Mouse (Mus musculus) thymus, adult 2 months (tissue): ENCODE data around the gene Mfsd2a. TPM values are rescaled to one million over a fixed set of nuclear protein-coding genes. Genes with fewer than 3 reads are reported as not detected.

Experiments used
- DNase-seq: peaks from one replicate; pipeline ENCODE4 v3.0.0; 2021
- H3K27ac ChIP-seq: fragments of 200-500 bp; 2 replicates; pipeline ENCODE4 v1.5.1; 2012; ENCODE audit warnings: low read length, control low read depth; ENCODE audit not compliant: control insufficient read depth, insufficient read depth
- H3K27me3 ChIP-seq: fragments of 200-500 bp; 2 replicates; pipeline ENCODE4 v1.6.1; 2012; ENCODE audit warnings: mild to moderate bottlenecking, low read length, moderate library complexity, mixed read lengths; ENCODE audit not compliant: control insufficient read depth, insufficient read depth
- H3K36me3 ChIP-seq: fragments of 200-500 bp; 2 replicates; pipeline ENCODE4 v1.6.1; 2012; ENCODE audit warnings: mild to moderate bottlenecking, low read length, moderate library complexity; ENCODE audit not compliant: control insufficient read depth, insufficient read depth
- H3K4me1 ChIP-seq: fragments of 200-500 bp; replicated peaks from 2 replicates; pipeline ENCODE4 v1.6.1; 2012; ENCODE audit warnings: low read length; ENCODE audit not compliant: control insufficient read depth, insufficient read depth
- H3K4me3 ChIP-seq: fragments of 200-500 bp; 2 replicates; pipeline ENCODE4 v1.5.1; 2012; ENCODE audit warnings: mild to moderate bottlenecking, low read length, control low read depth, moderate library complexity; ENCODE audit not compliant: control insufficient read depth, insufficient read depth
- CTCF ChIP-seq: fragments of 200-500 bp; IDR thresholded peaks from 2 replicates; pipeline ENCODE4 v1.5.1; 2012; ENCODE audit warnings: mild to moderate bottlenecking, control low read depth, low read length, moderate library complexity, borderline replicate concordance; ENCODE audit not compliant: control insufficient read depth, poor library complexity, insufficient read depth; ENCODE audit errors: extremely low read depth
- POLR2A ChIP-seq: fragments of 200-500 bp; IDR thresholded peaks from 2 replicates; pipeline ENCODE4 v1.6.1; 2012; ENCODE audit warnings: mild to moderate bottlenecking, low read length, control low read depth, moderate library complexity; ENCODE audit not compliant: control insufficient read depth, poor library complexity, insufficient read depth; ENCODE audit errors: extremely low read depth
- WGBS: fragments of 180-500 bp; shearing (Covaris S2); methylation state at CpG from one replicate; pipeline ENCODE4 v1.1.7; 2018; 5-methylcytosine and 5-hydroxymethylcytosine counted together
- polyA plus RNA-seq: library from polyadenylated mRNA; depleted of rRNA; stranded (reverse); fragments of >200 nt; gene quantifications from 2 replicates; pipeline ENCODE4 v1.2.3, GENCODE M21; 2012

Gene Mfsd2a
- polyA plus RNA-seq, 1 experiment: 3.5 TPM

- no peak for DNase-seq
- H3K27me3 ChIP-seq: no peaks in the 10 kb centered on the region
- no peak overlapping the region for H3K27ac ChIP-seq
- H3K4me1 ChIP-seq: peaks cover 23% of the 10 kb centered on the region
- no peak overlapping the region for H3K4me3 ChIP-seq
- WGBS: 96% methylated on average over 4 of the region's 6 CpGs
- TF ChIP-seq POLR2A: no peak
- TF ChIP-seq CTCF: no peak
- no peaks in the 10 kb centered on the region for H3K36me3 ChIP-seq
Observed at GRCm38 (mm10) chr4:122956301-122956700, 4.7 kb downstream of the Mfsd2a start.

DNA sequence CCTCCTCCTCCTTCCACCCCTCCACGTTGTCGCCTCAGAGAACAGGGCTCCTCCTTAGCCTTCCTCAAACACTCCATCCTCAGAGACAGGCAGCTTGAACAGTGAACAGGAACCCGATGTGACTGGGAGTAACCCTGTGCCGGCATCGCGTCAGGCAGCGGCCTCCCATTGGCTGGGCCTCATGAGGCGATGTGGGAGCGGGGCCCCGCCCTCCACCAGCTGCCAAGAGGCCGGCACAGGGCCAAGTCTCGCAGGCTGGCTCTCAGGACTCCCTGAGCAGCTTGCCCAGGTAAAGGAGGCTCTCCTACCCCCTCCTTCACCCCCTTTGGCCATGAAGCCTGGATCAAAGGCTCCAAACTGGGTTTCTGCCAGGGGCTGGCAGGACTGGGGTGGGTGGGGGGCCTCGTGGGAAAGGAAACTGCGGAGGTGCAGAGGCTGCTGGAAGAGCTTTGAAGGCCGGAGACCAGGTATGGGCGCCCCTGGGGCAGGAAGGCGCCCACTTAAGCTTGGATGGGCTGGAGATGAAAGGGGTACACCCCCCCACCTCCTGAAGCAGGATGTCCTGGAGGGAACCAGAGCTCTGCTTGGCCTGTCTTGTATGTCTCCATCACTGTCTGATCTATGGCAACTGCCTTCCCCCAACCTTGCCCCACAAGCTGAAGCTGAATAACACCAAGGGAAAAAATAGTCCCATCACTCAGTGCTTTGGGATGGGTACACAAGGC, 5.4 kb downstream of the Mfsd2a start:
- WGBS: 5% methylated on average over 17 of the region's 17 CpGs
- peak; percentile 88 for DNase-seq
- peaks cover 16% of the 10 kb centered on the region for H3K4me1 ChIP-seq
- H3K27ac ChIP-seq: no peak overlapping the region
- H3K36me3 ChIP-seq: no peaks in the 10 kb centered on the region
- H3K4me3 ChIP-seq: peak overlapping the region; percentile 27
- no peaks in the 10 kb centered on the region for H3K27me3 ChIP-seq
- no peak for TF ChIP-seq CTCF
- TF ChIP-seq POLR2A: no peak; the same call in 1 of the 2 replicates

DNA sequence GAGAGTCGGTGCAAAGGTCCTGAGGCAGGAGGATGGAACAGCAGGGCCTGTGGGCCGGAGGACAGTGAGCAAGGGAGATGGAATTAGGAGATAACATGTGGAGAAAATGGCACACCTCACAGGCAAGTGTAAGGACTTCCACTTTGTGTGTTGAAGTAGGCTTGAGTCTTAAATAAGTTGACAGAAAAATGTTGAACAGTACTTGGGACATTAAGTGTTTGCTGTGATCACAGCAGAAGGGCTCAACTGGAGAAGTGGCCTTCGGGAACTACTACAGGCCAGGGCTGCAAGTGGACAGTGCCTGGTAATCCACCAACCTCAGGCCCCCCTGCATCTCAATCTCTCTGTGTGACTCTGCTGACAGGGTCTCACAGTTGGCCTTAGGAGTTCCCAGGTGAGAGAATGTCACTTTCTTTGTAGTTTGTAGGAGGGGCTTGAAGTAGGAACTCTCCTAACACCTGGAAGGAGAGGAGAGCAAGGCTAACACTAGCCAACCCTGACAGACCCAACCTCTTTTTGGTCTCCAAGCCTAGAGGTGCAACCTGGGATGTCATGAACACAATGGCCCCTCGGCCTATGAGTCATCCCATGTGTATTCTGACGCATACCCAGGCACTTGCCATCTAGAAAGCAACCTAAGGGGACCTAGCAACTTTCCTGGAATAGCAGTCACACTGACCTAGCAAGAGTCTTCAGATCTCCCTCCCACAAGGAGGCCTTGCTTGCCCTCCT, 6.1 kb downstream of the Mfsd2a start:
- no peak overlapping the region for H3K27ac ChIP-seq
- peaks cover 13% of the 10 kb centered on the region for H3K4me1 ChIP-seq
- DNase-seq: no peak
- no peak overlapping the region; the same call in 1 of the 2 replicates for H3K4me3 ChIP-seq
- no peaks in the 10 kb centered on the region for H3K36me3 ChIP-seq
- no peaks in the 10 kb centered on the region for H3K27me3 ChIP-seq
- TF ChIP-seq CTCF (no peak), POLR2A (no peak)
- WGBS: 71% methylated on average over 5 of the region's 5 CpGs

GRCm38 (mm10) chr4:122949096-122949495, 11.9 kb downstream of the Mfsd2a start:
- TF ChIP-seq CTCF (no peak), POLR2A (no peak)
- no peaks in the 10 kb centered on the region for H3K4me1 ChIP-seq
- H3K4me3 ChIP-seq: no peak overlapping the region
- 94% methylated on average over 8 of the region's 8 CpGs for WGBS
- H3K27me3 ChIP-seq: no peaks in the 10 kb centered on the region
- no peak overlapping the region for H3K27ac ChIP-seq
- no peaks in the 10 kb centered on the region for H3K36me3 ChIP-seq
- no peak for DNase-seq

- 74% methylated on average over 3 of the region's 3 CpGs for WGBS
Observed at GRCm38 (mm10) chr4:122947223-122947622, 13.8 kb downstream of the Mfsd2a start.

GRCm38 (mm10) chr4:122944408-122944807, 16.6 kb downstream of the Mfsd2a start:
- H3K27ac ChIP-seq: no peak overlapping the region
- H3K36me3 ChIP-seq: no peaks in the 10 kb centered on the region
- no peak for TF ChIP-seq POLR2A
- 0 out of 2 replicates have a peak, but pooled peaks have one; percentile 65 for TF ChIP-seq CTCF
- H3K27me3 ChIP-seq: no peaks in the 10 kb centered on the region
- no peaks in the 10 kb centered on the region for H3K4me1 ChIP-seq
- 28% methylated on average over 4 of the region's 4 CpGs for WGBS
- H3K4me3 ChIP-seq: no peak overlapping the region
- peak; percentile 41 for DNase-seq

More at GRCm38 (mm10) chr4:122947223-122947622, 13.8 kb downstream of the Mfsd2a start:
- no peak for DNase-seq
- Histone ChIP-seq H3K4me3 (no peak overlapping the region), H3K36me3 (no peaks in the 10 kb centered on the region), H3K4me1 (no peaks in the 10 kb centered on the region), H3K27me3 (no peaks in the 10 kb centered on the region), H3K27ac (no peak overlapping the region)
- TF ChIP-seq POLR2A: no peak
- no peak for TF ChIP-seq CTCF
